Mouse (Mus musculus) kidney, adult 9 months (tissue): Measurements from ENCODE around the gene Trak1.

Experiments used
- DNase-seq: peaks from one replicate; pipeline ENCODE4 v3.0.0; 2022

Gene Trak1

GRCm38 (mm10) chr9:121403157-121403671 is 105.9 kb downstream of the Trak1 start:
- no peak for DNase-seq

DNA sequence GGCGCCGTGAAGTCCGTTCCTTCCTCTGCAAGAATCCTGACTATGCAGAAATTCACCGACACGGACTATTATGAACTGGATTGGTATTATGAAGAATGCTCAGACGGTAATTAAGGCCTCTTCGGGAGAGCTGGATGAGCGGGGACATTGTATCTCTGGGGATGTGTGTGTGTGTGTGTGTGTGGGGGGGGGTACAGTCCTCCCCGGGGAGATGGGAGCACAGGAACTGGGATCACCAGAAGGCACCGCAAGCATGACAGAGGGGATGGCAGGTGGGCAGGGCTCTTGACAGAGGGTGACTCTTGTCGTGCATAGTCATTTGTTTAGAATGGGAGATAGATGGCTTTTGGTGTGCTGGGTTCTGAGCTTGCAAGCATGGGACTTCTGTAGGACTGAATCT is 106.4 kb downstream of the Trak1 start:
- DNase-seq, result no peak

- DNase-seq, result no peak
Measured at GRCm38 (mm10) chr9:121405088-121405681, 107.9 kb downstream of the Trak1 start.

DNA sequence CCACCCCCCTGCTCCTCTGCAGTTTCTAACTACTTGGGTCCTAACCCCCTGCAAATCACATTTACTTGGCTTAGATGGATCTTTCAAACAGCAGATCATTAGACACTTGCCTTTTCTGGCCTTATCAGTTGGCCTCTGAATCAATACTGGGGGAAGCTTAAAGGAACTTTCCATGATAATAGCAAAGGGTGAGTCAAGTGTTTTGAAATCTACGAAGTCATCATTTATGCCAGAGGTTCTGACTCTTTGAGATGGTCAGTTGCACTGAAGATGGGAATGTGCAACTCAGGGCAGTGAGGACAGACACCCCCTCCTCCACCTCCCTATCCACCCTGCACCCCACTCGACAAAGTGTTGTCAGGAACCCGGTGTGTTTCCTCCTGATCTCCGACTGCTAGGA is 108.5 kb downstream of the Trak1 start:
- no peak for DNase-seq

- DNase-seq, result no peak
Measured at GRCm38 (mm10) chr9:121414237-121414636, 116.9 kb downstream of the Trak1 start.

GRCm38 (mm10) chr9:121415626-121416241 is 118.4 kb downstream of the Trak1 start:
- DNase-seq, result peak; percentile 78

- DNase-seq, result no peak
Measured at GRCm38 (mm10) chr9:121416460-121416859, 119.2 kb downstream of the Trak1 start.

- no peak for DNase-seq
Measured at GRCm38 (mm10) chr9:121416872-121417637, 119.8 kb downstream of the Trak1 start.

DNA sequence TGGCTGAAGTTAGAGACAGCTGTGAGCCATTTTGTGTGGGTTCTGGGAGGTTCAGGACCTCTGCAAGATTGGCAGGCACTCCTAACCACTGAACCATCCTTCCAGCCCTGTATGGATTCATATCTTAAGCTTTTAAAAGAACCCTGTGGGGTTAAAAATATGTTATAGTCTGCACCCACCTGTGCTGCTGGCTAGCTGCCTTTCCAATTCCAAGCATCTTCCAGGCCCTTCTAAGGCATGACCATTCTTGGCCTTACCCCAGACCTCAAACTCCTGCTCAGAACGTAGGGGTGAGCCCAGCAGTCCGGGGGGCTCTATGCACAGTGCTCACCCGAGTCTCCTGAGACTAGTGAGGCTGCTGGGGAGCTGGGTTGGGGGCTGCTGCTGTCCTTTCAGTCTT is 121.7 kb downstream of the Trak1 start:
- DNase-seq, result no peak

DNA sequence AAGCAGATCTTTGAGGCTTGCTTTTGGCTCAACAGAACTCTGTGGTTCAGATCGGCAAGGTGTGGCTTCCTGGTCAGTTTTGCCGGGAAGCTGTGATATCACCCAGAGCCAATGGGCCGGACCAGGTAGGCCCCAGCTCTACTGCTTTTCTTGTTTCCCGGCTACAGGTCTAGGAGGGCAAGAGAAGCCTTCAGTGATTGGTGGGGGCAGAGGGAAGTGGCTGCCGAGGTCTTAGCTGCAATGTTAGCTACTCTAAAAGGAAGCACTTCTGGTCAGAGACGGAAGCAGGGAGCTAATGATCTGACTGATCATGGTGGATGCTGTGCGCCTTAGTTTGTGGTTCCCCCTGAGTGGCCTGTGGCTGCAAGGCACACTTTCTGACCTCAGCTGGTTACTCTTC is 122.3 kb downstream of the Trak1 start:
- no peak for DNase-seq

DNA sequence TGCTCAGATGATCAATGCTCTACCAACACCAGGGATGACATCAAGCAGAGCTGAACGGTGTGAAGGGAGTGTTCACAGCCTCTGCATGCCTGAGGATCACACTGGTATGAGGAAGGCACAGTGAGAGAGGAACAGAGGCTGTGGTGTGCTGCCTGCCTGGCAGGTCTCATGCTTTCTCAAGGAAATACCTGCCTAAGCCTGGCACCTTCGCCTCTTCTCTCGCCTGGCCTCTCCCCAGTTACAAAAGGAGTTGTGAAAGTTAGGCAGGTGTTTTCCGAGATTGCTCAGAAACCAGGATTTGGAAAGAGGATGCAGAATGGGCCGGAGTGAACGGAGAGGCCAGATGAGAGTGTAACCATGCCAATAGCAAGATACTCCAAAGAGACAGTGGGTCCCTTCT is 123.5 kb downstream of the Trak1 start:
- no peak for DNase-seq

- peak; percentile 49 for DNase-seq
Measured at GRCm38 (mm10) chr9:121422402-121422801, 125.1 kb downstream of the Trak1 start.

DNA sequence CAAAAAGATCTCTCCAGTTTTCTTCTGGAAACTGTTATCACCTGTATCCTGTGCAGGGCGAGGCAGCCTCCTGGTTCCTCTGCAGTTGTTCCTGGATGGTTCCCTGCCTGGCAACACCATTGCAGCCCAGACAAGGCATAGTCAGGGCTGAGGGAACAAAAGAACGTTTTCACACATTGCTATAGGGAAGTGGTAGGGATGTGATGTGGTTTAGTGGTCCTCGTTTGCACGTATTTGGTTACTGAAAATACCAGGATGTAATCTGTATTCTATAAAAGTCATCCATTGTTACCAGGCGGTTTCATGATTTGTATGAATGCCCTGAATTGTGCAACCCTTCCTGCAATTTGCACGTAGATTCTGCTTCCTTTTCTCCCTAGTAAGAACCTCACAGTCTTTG is 126.3 kb downstream of the Trak1 start:
- no peak for DNase-seq

GRCm38 (mm10) chr9:121424281-121425164 is 127.2 kb downstream of the Trak1 start:
- DNase-seq, result no peak

DNA sequence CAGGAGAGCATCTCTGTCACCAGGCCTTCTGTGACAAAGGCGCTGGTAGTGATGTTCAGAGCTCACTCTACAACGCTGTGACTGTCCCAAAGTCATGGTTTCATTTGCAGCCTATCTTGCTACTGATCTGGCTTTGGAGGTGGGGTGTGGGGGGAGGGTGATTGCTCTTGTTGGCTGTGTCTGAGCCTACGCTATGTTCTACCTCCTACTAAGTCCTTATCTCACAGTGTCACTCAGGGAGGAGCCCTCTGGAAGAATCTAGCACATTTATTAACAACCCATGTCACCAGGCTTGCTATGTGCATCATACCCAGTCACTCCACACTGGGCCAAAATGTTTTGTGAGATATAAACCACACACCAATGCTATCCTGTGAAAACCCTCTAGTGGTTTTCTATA is 129.1 kb downstream of the Trak1 start:
- no peak for DNase-seq

DNA sequence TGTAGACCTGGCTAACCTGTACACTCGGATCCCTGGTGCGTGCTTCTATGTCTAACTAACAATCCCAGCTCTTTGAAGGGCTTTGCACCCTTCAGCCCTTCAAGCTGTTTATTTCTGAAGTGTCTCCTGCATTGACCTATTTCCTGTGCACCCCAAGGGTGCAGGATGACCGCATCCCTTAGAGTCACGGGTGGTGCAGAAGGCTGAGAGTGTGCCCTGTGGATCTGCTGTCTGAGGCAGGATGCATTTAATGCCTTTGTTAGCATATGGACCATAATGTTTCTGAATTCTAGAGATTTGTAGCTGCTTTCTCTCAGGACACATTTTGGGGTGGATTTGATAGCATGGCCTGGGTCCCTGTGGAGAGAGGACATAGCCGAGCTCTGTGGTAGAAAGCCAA is 129.6 kb downstream of the Trak1 start:
- no peak for DNase-seq

DNA sequence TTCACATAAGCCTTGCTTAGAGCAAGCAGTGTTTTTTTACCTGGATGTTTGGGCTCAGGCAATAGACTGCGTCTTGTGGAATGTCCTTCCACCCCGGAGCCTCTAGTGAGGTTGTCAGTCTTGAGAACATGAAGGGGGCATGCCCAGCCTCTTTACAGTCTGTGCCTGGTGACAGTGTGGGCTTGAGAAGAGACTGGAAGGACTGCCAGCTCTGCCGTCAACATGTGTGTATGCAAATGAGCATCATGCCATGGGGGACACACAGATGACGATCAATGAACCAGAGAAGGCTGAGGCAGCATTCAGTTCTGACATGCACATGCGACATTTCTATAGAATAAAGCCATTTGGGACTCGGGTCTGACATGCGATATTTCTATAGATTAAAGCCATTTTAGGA is 132.3 kb downstream of the Trak1 start:
- DNase-seq, result no peak

DNA sequence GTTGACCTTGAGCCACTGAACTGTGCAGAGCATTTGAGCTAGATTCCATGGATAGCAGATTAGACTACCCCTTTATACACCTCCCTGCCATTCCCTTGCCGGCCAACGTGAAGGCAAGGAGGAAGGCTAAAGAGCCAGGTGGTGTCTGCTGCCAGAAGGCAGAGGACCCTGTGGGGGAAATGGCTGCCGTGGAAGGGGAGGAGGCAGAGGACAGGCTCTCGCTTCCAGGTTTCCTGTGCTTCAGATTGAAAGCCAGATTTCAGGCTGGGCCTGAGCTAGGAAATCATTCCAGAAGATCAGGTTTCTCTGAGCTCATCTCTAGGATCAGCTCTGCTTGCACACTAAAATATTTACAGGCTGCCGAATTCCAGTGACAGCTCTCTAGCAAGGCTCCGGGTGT is 133.1 kb downstream of the Trak1 start:
- no peak for DNase-seq

GRCm38 (mm10) chr9:121433745-121434528 is 136.6 kb downstream of the Trak1 start:
- peak; percentile 69 for DNase-seq

DNA sequence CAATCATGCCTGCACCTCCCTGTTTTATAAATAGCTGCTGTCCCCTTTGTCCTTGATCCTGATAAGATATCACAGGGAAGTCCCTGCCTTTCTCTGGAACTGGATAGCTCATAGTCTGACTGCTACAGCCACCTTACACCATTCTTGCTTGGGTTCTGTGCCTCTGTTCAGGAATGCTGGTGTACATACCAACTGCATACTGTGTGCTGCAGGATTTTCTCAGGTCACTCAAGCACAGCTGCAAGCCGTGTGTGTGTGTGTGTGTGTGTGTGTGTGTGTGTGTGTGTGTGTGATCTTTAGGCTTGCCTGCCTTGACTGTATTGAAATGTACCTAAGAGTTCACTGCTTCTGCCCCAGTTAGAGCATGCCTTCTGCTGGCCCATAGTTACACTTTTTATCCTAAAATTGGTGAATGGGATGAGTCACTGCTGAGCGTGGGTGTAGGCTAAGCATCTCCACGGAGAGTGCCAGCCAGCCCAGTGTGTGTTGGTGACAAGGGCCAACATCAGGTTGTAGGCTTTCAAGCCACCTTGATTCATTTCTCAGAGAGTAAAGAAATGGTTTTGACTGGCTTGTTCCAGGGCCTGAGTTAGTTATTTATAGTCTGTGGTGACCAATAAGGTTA is 138.1 kb downstream of the Trak1 start:
- DNase-seq, result no peak

DNA sequence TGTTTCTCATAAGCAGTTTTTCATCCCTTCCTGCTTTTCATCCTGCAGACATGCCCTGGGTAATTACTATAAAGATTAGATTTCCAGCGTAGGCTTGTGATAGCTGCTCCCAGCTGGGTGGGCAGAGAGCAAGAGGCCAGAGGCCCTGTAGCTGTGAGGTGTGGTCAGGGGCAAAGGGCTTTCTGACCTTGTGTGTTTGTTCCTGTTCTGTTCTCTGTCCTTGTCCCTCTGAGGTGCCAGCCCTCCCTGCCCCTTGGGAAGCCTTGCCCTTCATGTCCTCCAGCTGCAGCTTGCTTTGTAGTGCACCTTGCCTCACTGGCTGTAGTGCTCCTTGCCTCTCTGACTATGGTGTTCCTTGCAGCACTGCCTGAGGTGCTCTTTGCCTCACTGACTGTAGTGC is 139.2 kb downstream of the Trak1 start:
- no peak for DNase-seq

GRCm38 (mm10) chr9:121442145-121442544 is 144.8 kb downstream of the Trak1 start:
- DNase-seq, result no peak
